Mouse (Mus musculus): ENCODE data around the gene Gm49318. TPM values are rescaled to one million over a fixed set of nuclear protein-coding genes. Genes with fewer than 3 reads are reported as not detected.

Gene Gm49318
- polyA plus RNA-seq, 1 experiment from 2014 or later = not detected

GRCm38 (mm10) chr9:21987592-21988342 lies 83.3 kb downstream of the Gm49318 start:
- no peak overlapping the region for H3K27ac ChIP-seq
- peak overlapping the region; percentile 45 for H3K4me3 ChIP-seq
- H3K4me1 ChIP-seq = peaks cover 26% of the 10 kb centered on the region
- 8% methylated on average over 36 of the region's 36 CpGs for WGBS
- H3K27me3 ChIP-seq = peaks cover 90% of the 10 kb centered on the region
- H3K9ac ChIP-seq = no peak overlapping the region
- ATAC-seq (ENCODE audit: low FRiP score, low read depth) = no peak
- H3K9me3 ChIP-seq = no peaks in the 10 kb centered on the region
- H3K36me3 ChIP-seq = no peaks in the 10 kb centered on the region
- peak overlapping the region; percentile 76 for H3K4me2 ChIP-seq (replicated peaks)

Small RNAs within 50 kb of the gene (microRNA-seq; reads per million reads assigned to microRNA genes)
- gene Mir7084 = not detected

Other genes starting within 250 kb of the Gm49318 start
- gene Angptl8, start 235.7 kb downstream of the Gm49318 start, polyA plus RNA-seq (2015; fragmentation: Nextera tagmentation; extraction: Ambion mirVana) = 0.67 and 0.91 TPM in 2 replicates
- gene Dock6, start 218.6 kb downstream of the Gm49318 start, polyA plus RNA-seq (2015; fragmentation: Nextera tagmentation; extraction: Ambion mirVana) = 37.5 and 39.6 TPM in 2 replicates
- gene Rab3d, start 153.1 kb downstream of the Gm49318 start, polyA plus RNA-seq (2015; fragmentation: Nextera tagmentation; extraction: Ambion mirVana) = 14.0 and 15.5 TPM in 2 replicates
- 5.1 and 6.2 TPM in 2 replicates for gene Ccdc159, start 143.8 kb downstream of the Gm49318 start, polyA plus RNA-seq (2015; fragmentation: Nextera tagmentation; extraction: Ambion mirVana)
- 41.3 and 46.5 TPM in 2 replicates for gene Tmem205, start 143.7 kb downstream of the Gm49318 start, polyA plus RNA-seq (2015; fragmentation: Nextera tagmentation; extraction: Ambion mirVana)
- gene Plppr2, start 134.2 kb downstream of the Gm49318 start, polyA plus RNA-seq (2015; fragmentation: Nextera tagmentation; extraction: Ambion mirVana) = 8.5 and 9.1 TPM in 2 replicates
- gene Swsap1, start 115.5 kb downstream of the Gm49318 start, polyA plus RNA-seq (2015; fragmentation: Nextera tagmentation; extraction: Ambion mirVana) = 4.9 and 6.2 TPM in 2 replicates
- 6.2 and 6.3 TPM in 2 replicates for gene Epor, start 107.8 kb downstream of the Gm49318 start, polyA plus RNA-seq (2015; fragmentation: Nextera tagmentation; extraction: Ambion mirVana)
- gene Rgl3, start 81.8 kb downstream of the Gm49318 start, polyA plus RNA-seq (2015; fragmentation: Nextera tagmentation; extraction: Ambion mirVana) = 1.6 TPM in 2 replicates
- gene Ccdc151, start 68.6 kb downstream of the Gm49318 start, polyA plus RNA-seq (2015; fragmentation: Nextera tagmentation; extraction: Ambion mirVana) = 1.0 and 1.5 TPM in 2 replicates
- 119 and 122 TPM in 2 replicates for gene Prkcsh, start 68.5 kb downstream of the Gm49318 start, polyA plus RNA-seq (2015; fragmentation: Nextera tagmentation; extraction: Ambion mirVana)
- gene Elavl3, start 19.2 kb downstream of the Gm49318 start, polyA plus RNA-seq (2015; fragmentation: Nextera tagmentation; extraction: Ambion mirVana) = 0.13 and 0.23 TPM in 2 replicates
- 11.6 and 12.6 TPM in 2 replicates for gene Zfp653, start 117 bp upstream of the Gm49318 start, polyA plus RNA-seq (2015; fragmentation: Nextera tagmentation; extraction: Ambion mirVana)
- gene Ecsit, start 14.2 kb upstream of the Gm49318 start, polyA plus RNA-seq (2015; fragmentation: Nextera tagmentation; extraction: Ambion mirVana) = 34.9 and 36.8 TPM in 2 replicates
- 2.5 and 5.2 TPM in 2 replicates for gene Cnn1, start 28.0 kb upstream of the Gm49318 start, polyA plus RNA-seq (2015; fragmentation: Nextera tagmentation; extraction: Ambion mirVana)
- 190 and 191 TPM in 2 replicates for gene Elof1, start 45.9 kb upstream of the Gm49318 start, polyA plus RNA-seq (2015; fragmentation: Nextera tagmentation; extraction: Ambion mirVana)
- 6.5 and 8.4 TPM in 2 replicates for gene Acp5, start 64.5 kb upstream of the Gm49318 start, polyA plus RNA-seq (2015; fragmentation: Nextera tagmentation; extraction: Ambion mirVana)
- 70.2 and 76.8 TPM in 2 replicates for gene Pigyl, start 85.6 kb upstream of the Gm49318 start, polyA plus RNA-seq (2015; fragmentation: Nextera tagmentation; extraction: Ambion mirVana)
- gene Zfp872, start 116.8 kb upstream of the Gm49318 start, polyA plus RNA-seq (2015; fragmentation: Nextera tagmentation; extraction: Ambion mirVana) = 0.06 and 0.11 TPM in 2 replicates
- gene Zfp809, start 154.5 kb upstream of the Gm49318 start, polyA plus RNA-seq (2015; fragmentation: Nextera tagmentation; extraction: Ambion mirVana) = 15.7 and 17.0 TPM in 2 replicates
- gene Zfp599, start 188.6 kb upstream of the Gm49318 start, polyA plus RNA-seq (2015; fragmentation: Nextera tagmentation; extraction: Ambion mirVana) = 9.2 and 9.6 TPM in 2 replicates
- 29.1 and 30.3 TPM in 2 replicates for gene Zfp810, start 236.4 kb upstream of the Gm49318 start, polyA plus RNA-seq (2015; fragmentation: Nextera tagmentation; extraction: Ambion mirVana)

All from limb, embryonic 13.5 days (tissue).